Mouse (Mus musculus): ENCODE data around the gene Zfp820. TPM values are rescaled to one million over a fixed set of nuclear protein-coding genes. Genes with fewer than 3 reads are reported as not detected.
A peak's percentile ranks its signal among the peaks of the same experiment; 100 is the strongest.
"Not testable (repeated sequence)": the region's sequence is repeated elsewhere in the genome, so short reads cannot be mapped to it uniquely, and the experiment has no call there.

The Zfp820 gene
- 6.9 and 7.7 TPM in 2 replicates for polyA plus RNA-seq (2016; fragmentation: Nextera tagmentation; extraction: Ambion mirVana)

- Histone ChIP-seq H3K27ac (peak within 1 kb of the TSS; percentile 79), H3K9me3 (no peaks in the 10 kb centered on the region), H3K4me1 (no peaks in the 10 kb centered on the region), H3K4me3 (peak within 1 kb of the TSS; percentile 67), H3K4me2 (replicated peaks) (peak within 1 kb of the TSS; percentile 48), H3K36me3 (no peaks in the 10 kb centered on the region), H3K27me3 (no peaks in the 10 kb centered on the region), H3K9ac (peak within 1 kb of the TSS; percentile 73)
- 3% methylated on average over 22 of the region's 22 CpGs for WGBS
- peak; percentile 99 for ATAC-seq (ENCODE audit: insufficient number of reproducible peaks, insufficient read depth, low FRiP score, low TSS enrichment)
Observed at GRCm38 (mm10) chr17:21845545-21846321, at the start of gene Zfp820. Gene Zfp820, minus strand, starts transcription at chr17:21845772.

GRCm38 (mm10) chr17:21871256-21871655 lies 25.7 kb upstream of the Zfp820 start:
- Histone ChIP-seq H3K9me3 (0 out of 2 replicates have a peak, but pooled peaks cover 4% of the 10 kb centered on the region), H3K27me3 (no peaks in the 10 kb centered on the region), H3K36me3 (no peaks in the 10 kb centered on the region), H3K4me3 (no peak overlapping the region), H3K9ac (no peak overlapping the region), H3K4me2 (replicated peaks) (no peak overlapping the region), H3K4me1 (no peaks in the 10 kb centered on the region), H3K27ac (no peak overlapping the region)
- WGBS: 82% methylated on average over 1 of the region's 1 CpGs
- no peak for ATAC-seq (ENCODE audit: insufficient number of reproducible peaks, insufficient read depth, low FRiP score, low TSS enrichment)

- not testable (repeated sequence) for H3K36me3 ChIP-seq; H3K4me3 ChIP-seq; H3K27ac ChIP-seq; H3K4me1 ChIP-seq; H3K27me3 ChIP-seq; H3K9ac ChIP-seq; H3K4me2 ChIP-seq (replicated peaks); H3K9me3 ChIP-seq; ATAC-seq (ENCODE audit: insufficient number of reproducible peaks, insufficient read depth, low FRiP score, low TSS enrichment)
- 91% methylated on average over 8 of the region's 8 CpGs for WGBS
Observed at GRCm38 (mm10) chr17:21846322-21846582, 680 bp upstream of the Zfp820 start.

GRCm38 (mm10) chr17:21838510-21838909 lies 7.1 kb downstream of the Zfp820 start:
- no peak overlapping the region for H3K27ac ChIP-seq
- no peak for ATAC-seq (ENCODE audit: insufficient number of reproducible peaks, insufficient read depth, low FRiP score, low TSS enrichment)
- no peaks in the 10 kb centered on the region for H3K4me1 ChIP-seq
- peaks cover 3% of the 10 kb centered on the region; the same call in 1 of the 2 replicates for H3K36me3 ChIP-seq
- H3K9me3 ChIP-seq: no peaks in the 10 kb centered on the region
- H3K9ac ChIP-seq: no peak overlapping the region
- H3K4me2 ChIP-seq (replicated peaks): no peak overlapping the region
- no peaks in the 10 kb centered on the region for H3K27me3 ChIP-seq
- WGBS: 59% methylated on average over 2 of the region's 2 CpGs
- no peak overlapping the region for H3K4me3 ChIP-seq

GRCm38 (mm10) chr17:21801373-21801772 lies 44.2 kb downstream of the Zfp820 start:
- H3K9me3 ChIP-seq; H3K4me3 ChIP-seq; H3K36me3 ChIP-seq; H3K27ac ChIP-seq; H3K27me3 ChIP-seq; H3K4me1 ChIP-seq; ATAC-seq (ENCODE audit: insufficient number of reproducible peaks, insufficient read depth, low FRiP score, low TSS enrichment); H3K9ac ChIP-seq; H3K4me2 ChIP-seq (replicated peaks): not testable (repeated sequence)
- 45% methylated on average over 19 of the region's 19 CpGs for WGBS

- 84% methylated on average over 4 of the region's 4 CpGs for WGBS
- H3K27ac ChIP-seq: no peak overlapping the region
- H3K4me3 ChIP-seq: no peak overlapping the region
- no peaks in the 10 kb centered on the region for H3K27me3 ChIP-seq
- no peaks in the 10 kb centered on the region for H3K36me3 ChIP-seq
- no peaks in the 10 kb centered on the region for H3K9me3 ChIP-seq
- no peak for ATAC-seq (ENCODE audit: insufficient number of reproducible peaks, insufficient read depth, low FRiP score, low TSS enrichment)
- no peaks in the 10 kb centered on the region for H3K4me1 ChIP-seq
- no peak overlapping the region for H3K4me2 ChIP-seq (replicated peaks)
- no peak overlapping the region for H3K9ac ChIP-seq
Observed at GRCm38 (mm10) chr17:21792256-21792655, 53.3 kb downstream of the Zfp820 start.

- no peak for ATAC-seq (ENCODE audit: insufficient number of reproducible peaks, insufficient read depth, low FRiP score, low TSS enrichment)
- no peaks in the 10 kb centered on the region for H3K4me1 ChIP-seq
- no peaks in the 10 kb centered on the region for H3K36me3 ChIP-seq
- 83% methylated on average over 2 of the region's 2 CpGs for WGBS
- H3K4me3 ChIP-seq: no peak overlapping the region
- H3K27ac ChIP-seq: no peak overlapping the region
- H3K27me3 ChIP-seq: no peaks in the 10 kb centered on the region
- no peak overlapping the region for H3K4me2 ChIP-seq (replicated peaks)
- no peaks in the 10 kb centered on the region for H3K9me3 ChIP-seq
- H3K9ac ChIP-seq: no peak overlapping the region
Observed at GRCm38 (mm10) chr17:21770336-21770735, 75.2 kb downstream of the Zfp820 start.

Other genes with a start within 250 kb of the Zfp820 start
- gene Zfp983, start 195.1 kb downstream of the Zfp820 start, polyA plus RNA-seq (2016; fragmentation: Nextera tagmentation; extraction: Ambion mirVana): 5.5 and 6.7 TPM in 2 replicates
- 8.3 and 10.9 TPM in 2 replicates for gene Gm10226, start 153.9 kb downstream of the Zfp820 start, polyA plus RNA-seq (2016; fragmentation: Nextera tagmentation; extraction: Ambion mirVana)
- 17.7 and 20.6 TPM in 2 replicates for gene Zfp760, start 138.0 kb downstream of the Zfp820 start, polyA plus RNA-seq (2016; fragmentation: Nextera tagmentation; extraction: Ambion mirVana)
- 8.2 and 8.8 TPM in 2 replicates for gene Zfp229, start 115.0 kb downstream of the Zfp820 start, polyA plus RNA-seq (2016; fragmentation: Nextera tagmentation; extraction: Ambion mirVana)
- gene Zfp995, start 64.2 kb upstream of the Zfp820 start, polyA plus RNA-seq (2016; fragmentation: Nextera tagmentation; extraction: Ambion mirVana): 7.2 and 8.6 TPM in 2 replicates
- gene Zfp942, start 116.7 kb upstream of the Zfp820 start, polyA plus RNA-seq (2016; fragmentation: Nextera tagmentation; extraction: Ambion mirVana): 28.3 and 30.5 TPM in 2 replicates
- 20.0 and 22.8 TPM in 2 replicates for gene Zfp943, start 116.8 kb upstream of the Zfp820 start, polyA plus RNA-seq (2016; fragmentation: Nextera tagmentation; extraction: Ambion mirVana)

Data from embryonic facial prominence, embryonic 12.5 days (tissue).